Mouse (Mus musculus): ENCODE results near the gene Tmem138.

Tmem138 gene

DNA sequence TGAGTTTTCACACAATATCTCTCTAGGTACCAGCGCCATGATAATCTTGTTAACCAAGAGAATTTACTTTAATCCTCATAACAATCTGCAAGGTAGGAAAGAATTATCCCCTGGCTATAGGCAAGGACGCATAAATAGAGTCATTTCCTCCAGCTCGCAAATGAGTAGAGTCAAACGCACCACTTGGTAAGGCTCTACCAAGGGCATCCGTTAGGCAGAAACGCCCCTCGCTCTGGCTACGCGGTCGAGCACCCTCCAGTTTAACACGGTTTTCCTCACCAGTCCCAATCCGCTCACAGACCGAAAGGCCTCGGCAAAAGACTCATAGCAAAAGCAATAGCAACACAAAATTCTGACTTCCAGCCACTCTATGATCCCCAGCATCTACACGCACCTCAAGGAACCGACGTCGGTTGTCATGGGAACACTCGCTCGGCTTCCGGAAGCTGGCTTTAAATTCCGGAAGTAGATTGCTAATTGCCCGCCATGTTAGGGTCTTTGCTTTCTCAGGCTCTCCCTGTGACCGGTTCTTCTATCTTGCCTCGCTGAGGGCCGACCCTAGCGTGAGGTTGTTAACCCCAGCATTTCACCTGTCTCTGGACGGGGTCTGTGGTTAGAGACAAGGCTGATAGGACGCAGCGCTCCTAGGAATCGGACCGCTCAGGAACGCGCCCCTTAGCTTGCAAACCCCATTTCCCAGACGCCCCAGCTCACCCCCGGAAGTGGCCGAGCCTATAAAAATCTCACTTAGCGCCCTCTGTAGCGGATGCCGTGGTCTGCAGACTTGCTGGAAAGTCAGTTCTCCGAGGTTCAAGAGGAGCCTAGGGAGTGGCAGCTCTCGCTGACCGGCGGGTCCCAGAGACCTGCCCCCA is at the start of gene Tmem138, which contains the start of gene Cyb561a3:
Tmem138 (minus strand) TSS at position 673 of the 872 bp plus-strand sequence.
Cyb561a3 (plus strand) TSS at position 483 of the 872 bp plus-strand sequence.
- DNase-seq (ENCODE audit: low read depth, low spot score), result peak; percentile 98

- DNase-seq (ENCODE audit: low read depth, low spot score), result no peak
Measured at GRCm38 (mm10) chr19:10608573-10609240, 31.5 kb upstream of the Tmem138 start.

- peak; percentile 21 for DNase-seq (ENCODE audit: low read depth, low spot score)
Measured at GRCm38 (mm10) chr19:10605901-10606622, 28.9 kb upstream of the Tmem138 start.

GRCm38 (mm10) chr19:10605293-10605900 is 28.2 kb upstream of the Tmem138 start, which contains the start of the genes Ddb1 and Tkfc:
Gene Ddb1, plus strand, starts transcription at chr19:10605327.
Gene Tkfc, minus strand, starts transcription at chr19:10605654.
- peak; percentile 99 for DNase-seq (ENCODE audit: low read depth, low spot score)

DNA sequence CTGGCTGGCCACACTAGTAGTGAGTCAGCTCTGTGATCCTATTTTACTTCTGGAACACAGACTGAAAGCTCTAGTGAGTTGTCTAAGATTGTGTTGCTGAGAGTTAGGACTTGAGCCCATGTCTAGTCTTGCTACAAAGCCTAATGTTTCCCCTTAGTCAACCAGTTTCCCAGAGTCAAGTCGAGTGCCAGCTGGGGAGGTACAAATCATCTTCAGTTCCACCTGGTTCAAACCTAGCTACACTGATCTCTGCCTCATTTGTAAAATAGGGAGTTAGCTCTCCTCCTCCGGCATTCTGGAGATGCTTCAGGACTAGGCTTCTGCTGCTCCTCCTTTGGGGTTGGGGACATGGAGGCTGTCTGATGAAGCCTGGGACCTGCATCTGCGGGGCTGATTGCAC is 27.4 kb upstream of the Tmem138 start:
- DNase-seq (ENCODE audit: low read depth, low spot score), result peak; percentile 8

DNA sequence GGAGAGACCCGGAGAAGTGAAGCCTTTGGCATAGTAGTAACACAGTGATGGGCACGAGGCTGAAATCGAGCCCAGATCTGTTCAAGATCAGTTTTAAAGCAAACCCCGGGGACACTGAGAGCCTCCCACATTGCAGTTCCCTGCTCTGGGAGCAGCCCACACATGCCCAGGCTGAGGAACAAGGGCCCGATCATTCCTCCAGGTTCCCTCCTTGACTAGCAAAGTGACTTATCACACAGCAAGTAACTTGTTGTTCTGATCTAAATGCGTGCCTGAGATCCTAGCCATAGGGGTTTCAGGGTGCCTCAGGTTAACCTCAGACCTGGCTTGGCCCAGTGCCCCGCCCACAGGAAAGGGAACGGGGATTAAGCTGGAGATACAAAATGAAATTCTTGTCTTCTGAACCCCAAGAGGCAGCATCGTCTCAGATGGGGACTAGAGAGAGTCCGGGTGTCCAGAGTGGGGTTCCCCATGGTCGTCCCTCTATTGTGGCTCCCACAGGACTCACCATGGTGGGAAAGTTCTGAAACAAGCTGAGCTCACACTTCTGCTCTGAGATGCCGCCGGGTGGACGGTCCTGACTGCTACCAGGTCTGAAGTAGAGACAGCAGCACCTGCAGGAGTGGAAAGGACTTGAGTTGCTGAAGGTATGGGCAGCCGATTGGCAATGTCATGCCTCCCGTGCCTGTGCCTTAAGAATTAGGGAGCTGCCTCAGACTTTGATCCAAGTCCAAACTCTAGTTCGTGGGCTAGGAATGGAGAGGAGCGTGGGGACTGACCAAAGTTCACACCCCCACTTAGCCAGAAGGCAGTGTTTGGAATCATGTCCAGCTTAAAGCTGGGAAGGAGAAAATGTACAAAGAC is 26.7 kb upstream of the Tmem138 start:
- peak; percentile 25 for DNase-seq (ENCODE audit: low read depth, low spot score)

DNA sequence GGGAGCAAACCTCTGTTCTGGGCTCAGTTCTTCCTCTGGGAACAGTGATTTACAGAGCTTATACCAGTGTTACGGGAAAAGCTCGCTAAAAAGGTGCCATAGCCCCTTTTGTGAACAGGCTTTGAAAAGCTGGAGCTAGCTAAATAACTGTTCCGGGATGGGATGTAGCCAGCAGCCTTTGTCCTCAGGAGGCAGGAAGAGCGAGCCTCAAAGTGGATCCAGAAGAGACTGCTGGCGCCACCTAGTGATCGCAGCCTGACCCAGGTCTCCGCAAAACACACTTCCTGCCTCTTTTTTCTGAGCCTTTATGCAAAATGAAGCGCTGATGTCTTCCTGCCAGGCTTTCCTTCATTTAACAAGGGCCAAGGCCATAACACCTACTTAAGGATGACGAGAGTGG is 25.6 kb upstream of the Tmem138 start:
- DNase-seq (ENCODE audit: low read depth, low spot score), result peak; percentile 96

- DNase-seq (ENCODE audit: low read depth, low spot score), result peak; percentile 52
Measured at GRCm38 (mm10) chr19:10602247-10602769, 25.1 kb upstream of the Tmem138 start.

GRCm38 (mm10) chr19:10599648-10600047 is 22.5 kb upstream of the Tmem138 start:
- no peak for DNase-seq (ENCODE audit: low read depth, low spot score)

DNA sequence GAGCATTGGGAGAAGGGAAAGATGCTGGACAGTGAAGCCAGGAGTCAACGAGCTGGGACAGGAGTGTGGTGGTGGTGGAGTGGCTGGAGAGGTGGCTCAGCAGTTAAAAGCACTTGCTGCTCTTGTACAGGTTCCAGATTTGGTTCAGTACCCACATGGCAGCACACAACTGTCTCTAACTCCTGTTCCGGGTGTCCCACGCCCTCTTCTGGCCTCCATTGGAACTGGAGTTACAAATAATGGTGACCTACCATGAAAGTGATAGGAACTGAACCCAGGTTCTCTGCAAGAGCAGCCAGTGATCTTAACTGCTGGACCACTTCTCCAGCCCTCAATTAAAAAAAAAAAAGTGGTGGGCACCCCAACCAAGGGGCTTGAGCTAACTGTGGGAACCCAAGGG is 21.0 kb upstream of the Tmem138 start:
- DNase-seq (ENCODE audit: low read depth, low spot score), result no peak

GRCm38 (mm10) chr19:10591659-10592377 is 14.7 kb upstream of the Tmem138 start:
- DNase-seq (ENCODE audit: low read depth, low spot score), result no peak

- no peak for DNase-seq (ENCODE audit: low read depth, low spot score)
Measured at GRCm38 (mm10) chr19:10590301-10590700, 13.1 kb upstream of the Tmem138 start.

DNA sequence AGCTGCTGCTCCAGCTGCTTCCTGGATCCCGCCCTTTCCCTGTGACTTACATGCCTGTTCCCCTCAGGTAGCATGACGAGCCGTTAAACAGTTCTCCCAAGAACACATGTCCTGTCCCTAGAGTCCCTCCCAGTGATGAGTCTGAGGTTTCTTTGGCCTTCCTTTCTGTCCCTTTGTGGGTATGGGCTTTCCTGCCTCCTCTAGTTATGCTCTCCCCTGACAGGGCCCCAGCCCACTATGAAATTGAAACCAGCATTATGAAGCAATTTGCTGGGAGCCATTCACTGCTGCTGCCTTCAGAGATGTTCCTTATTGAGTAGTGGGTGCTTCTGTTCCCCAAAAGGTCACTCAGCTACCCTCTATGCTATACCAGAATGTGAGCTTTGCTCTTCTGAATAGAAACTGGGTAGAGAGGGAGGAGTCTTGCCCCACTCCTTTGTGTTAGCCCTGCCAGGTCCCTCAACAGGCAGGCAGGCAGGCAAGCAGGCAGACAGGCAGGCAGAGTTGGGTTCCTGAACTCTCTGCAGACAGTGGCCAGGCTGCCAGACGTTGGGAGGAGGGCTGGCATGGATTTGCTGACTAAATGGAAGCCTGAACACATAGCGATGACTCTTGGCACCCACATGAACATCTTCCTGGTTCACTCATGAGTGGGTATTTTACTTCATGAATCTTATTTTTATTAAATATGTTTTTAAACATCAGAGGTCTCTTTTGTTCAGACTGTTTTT is 12.1 kb upstream of the Tmem138 start:
- no peak for DNase-seq (ENCODE audit: low read depth, low spot score)

- no peak for DNase-seq (ENCODE audit: low read depth, low spot score)
Measured at GRCm38 (mm10) chr19:10587231-10587630, 10.1 kb upstream of the Tmem138 start.

DNA sequence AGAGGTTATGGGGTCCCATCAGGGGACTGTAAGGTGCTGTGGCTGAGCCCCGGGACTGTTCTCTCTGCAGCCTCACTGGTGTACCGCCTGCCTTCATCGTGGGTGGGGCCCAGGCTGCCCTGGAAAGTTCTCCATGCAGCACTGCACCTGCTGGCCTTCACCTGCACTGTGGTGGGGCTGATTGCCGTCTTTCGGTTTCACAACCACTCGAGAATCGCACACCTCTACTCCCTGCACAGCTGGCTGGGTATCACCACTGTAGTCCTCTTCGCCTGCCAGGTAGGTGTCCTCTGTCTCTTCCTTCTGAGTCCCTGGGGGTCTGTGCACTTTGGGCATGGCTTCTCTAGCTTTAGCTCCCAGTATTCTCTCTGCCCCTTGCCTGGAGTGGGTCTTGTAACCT is 8.0 kb upstream of the Tmem138 start:
- no peak for DNase-seq (ENCODE audit: low read depth, low spot score)

GRCm38 (mm10) chr19:10583550-10584146 is 6.5 kb upstream of the Tmem138 start:
- DNase-seq (ENCODE audit: low read depth, low spot score), result peak; percentile 26

DNA sequence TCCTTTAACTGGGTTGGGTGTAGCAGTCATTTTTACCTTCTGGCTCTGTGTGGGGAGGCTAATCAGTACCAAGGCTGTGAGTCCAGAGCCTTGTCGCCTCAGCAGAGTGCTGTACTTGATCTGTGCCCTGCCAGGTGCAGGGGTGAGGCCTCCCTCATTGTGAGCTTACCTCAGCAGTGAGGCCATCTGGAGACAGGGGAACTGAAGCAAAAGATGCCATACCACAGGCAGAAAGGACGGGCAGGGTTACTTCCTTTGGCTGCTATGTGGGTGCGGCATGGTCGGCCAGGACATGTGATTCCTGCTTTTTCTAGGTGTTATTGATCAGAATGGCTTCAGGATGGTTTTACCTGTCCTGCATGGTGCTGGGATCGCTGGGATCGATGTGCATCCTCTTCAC is 4.8 kb upstream of the Tmem138 start:
- DNase-seq (ENCODE audit: low read depth, low spot score), result no peak

DNA sequence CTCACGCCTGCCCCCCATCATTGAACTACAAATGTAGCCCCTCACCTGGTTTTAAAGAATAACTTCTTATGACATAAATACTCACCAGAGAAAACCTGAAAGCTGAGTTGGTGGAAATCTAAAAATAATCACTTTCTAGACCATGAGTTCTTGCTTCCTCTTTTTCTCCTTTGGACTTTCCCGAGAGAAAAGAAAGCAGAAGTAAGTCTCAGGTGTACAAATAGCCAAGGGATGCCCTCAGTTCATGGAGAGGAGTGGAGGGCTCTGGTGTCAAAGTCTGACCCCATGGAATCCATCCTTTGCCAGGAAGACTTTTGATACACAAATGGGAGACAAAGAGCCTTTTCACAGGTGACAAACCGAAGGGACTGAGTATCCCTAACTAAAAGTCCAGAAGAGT is 3.6 kb upstream of the Tmem138 start:
- no peak for DNase-seq (ENCODE audit: low read depth, low spot score)

DNA sequence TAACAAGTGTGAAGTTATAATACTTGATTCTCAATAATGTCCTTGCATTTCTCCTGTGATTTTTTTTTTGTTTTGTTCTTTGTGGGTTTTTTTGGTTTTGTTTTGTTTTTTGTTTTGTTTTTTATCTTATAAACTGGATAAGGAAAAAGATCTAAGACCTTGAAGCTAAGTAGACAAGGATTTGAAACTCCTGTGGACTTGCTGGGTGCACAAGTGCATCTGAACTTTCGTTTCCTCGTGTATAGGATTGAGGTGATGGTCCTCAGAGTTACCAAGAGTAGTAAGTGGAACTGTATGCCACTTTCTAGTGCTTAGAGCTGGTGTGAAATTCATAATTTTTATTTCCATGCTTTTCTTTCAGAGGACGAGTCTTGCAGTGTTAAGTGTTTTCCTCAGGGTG is 2.9 kb upstream of the Tmem138 start:
- no peak for DNase-seq (ENCODE audit: low read depth, low spot score)
